Mouse (Mus musculus) skeletal muscle tissue, adult 2 months (tissue): ENCODE measurements at regions not wholly inside any gene's neighbourhood (a gene's known extent, or its start where the extent isn't known, plus 50 kb on each side); places are given as distances from the start of the nearest gene placed in this dataset.
A peak's percentile ranks its signal among the peaks of the same experiment; 100 is the strongest.
"Not testable (repeated sequence)": the region's sequence is repeated elsewhere in the genome, so short reads cannot be mapped to it uniquely, and the experiment has no call there.

ENCODE experiments used
- DNase-seq: peaks from one replicate; pipeline ENCODE4 v3.0.0-alpha.2; 2012; ENCODE audit warnings: low read depth, low spot score

DNA sequence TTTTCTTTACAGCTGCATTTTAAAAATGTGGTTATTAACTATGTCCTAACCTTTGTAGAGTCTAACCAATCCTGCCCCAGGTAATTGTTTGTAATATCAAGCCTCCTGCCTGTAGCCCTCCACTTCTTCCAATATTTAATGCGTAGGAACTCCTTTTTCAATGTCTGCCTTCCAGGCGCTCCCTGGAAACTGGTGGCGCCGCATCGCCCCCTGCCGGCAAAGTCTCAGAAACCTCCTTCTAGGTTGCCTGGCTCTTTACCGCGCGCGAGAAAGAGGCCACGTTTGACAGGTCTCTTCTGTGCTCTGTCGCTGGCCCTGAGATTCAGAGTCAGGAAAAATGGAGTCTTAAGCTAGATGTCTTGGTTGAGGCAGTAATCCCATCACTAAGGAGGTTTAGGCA is 542.8 kb downstream of the Zfp704 start:
- peak; percentile 22 for DNase-seq

DNA sequence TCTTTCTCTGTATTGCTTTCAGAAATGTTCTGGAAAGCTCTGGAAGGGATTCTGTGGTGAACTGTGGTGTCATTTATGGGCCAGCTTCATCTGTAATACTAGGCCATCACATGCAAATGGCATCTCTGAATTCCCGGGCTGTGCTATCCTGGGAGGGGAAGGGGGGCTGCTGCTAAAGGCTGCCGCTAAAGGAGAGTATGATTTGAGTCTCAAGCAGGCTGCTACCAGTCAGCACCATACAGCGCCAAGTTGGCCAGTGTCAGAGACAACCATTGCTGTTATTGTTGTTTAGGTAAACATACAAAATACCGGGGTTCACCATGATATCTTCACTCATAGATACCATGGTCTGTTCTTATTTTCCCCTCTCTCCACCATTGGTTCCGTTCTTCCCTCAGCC is 543.5 kb downstream of the Zfp704 start:
- no peak for DNase-seq

DNA sequence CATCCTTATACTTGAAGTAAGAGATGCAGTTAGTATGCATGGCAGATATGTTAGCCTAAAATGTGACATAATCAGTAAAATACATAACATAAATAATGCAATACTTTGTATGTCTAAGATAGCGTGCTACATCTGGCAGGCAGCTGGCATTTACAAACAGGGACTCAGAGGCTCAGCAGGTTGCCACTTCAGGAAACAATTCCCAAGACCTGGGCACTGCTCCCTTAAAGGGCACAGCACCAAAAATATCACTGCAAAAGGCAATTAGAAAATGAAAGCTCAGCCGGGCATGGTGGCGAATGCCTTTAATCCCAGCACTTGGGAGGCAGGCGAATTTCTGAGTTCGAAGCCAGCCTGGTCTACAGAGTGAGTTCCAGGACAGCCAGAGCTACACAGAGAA is 544.0 kb downstream of the Zfp704 start:
- no peak for DNase-seq

DNA sequence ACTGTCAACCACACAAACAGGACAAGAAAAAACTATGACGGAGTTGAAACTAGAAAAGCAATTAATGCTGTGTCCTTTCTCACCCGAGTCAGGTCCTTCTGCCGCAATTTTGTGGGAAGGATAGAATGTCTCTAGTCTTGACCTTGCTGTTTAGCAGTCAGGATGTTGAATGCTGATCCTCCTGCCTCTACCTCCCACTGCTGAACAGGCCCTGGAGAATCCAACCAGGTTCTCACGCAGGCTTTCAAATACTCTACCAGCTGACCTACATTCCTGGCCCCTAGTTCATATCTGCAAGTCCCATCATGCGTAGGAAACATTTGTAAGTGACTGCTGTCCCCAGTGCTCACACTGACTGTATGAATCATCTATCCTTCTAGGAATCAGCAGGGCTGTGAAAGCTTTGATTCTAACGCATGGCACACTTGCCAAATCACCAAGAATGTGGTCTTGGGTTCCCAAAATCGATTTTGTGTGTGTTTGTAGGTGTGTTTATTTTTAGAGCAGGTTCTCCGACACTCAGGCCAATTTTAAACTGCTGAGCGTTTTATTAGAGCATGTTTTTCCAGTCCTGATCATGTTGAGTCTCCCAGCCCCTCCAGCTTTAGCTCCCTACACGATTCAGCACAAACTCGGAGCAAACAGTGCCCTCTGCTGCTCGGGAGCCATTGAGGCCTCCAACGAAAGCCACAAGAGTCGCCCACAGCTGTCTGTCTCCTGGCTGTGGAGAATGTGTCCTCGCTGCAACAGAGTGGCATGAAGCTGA is 545.4 kb downstream of the Zfp704 start:
- DNase-seq: peak; percentile 10

DNA sequence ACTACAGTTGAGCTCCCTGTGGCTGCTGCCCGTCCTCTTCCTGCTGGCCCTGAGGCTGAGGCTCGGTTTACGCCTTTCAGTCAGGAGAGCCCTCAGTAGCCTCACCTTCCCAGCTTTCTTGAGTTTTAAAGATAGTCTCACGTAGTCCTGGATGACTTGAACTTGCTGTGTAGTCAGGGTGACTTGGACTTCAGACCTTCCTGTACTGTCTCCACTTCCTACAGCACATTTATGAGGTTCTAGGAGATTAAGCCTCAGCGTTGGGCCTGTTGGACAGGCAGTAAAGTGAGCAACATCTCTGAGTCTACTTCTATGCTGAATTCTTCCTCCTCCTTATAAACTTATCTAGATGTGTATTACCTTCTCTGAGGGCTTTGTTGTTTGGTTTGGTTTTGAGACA is 546.2 kb downstream of the Zfp704 start:
- DNase-seq: no peak

DNA sequence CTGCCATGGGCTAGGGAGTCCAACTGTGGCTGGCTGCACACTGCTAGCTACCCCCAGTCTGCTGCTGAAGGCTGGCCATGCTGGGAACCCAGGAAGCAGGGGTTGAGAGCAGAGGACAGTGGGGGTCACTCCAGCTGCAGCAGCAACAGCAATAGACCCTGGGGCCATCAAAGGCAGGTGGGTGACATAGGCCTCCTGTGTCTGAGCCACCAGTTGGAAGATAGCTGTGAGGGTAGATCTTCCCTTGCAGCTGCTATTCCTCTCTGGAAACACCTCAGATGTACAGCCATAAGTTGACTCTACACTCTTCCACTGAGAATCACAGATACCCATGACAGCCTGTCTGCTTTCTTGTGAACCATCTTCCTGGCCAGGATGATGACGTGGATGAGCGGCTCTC is 548.5 kb downstream of the Zfp704 start:
- DNase-seq: no peak

DNA sequence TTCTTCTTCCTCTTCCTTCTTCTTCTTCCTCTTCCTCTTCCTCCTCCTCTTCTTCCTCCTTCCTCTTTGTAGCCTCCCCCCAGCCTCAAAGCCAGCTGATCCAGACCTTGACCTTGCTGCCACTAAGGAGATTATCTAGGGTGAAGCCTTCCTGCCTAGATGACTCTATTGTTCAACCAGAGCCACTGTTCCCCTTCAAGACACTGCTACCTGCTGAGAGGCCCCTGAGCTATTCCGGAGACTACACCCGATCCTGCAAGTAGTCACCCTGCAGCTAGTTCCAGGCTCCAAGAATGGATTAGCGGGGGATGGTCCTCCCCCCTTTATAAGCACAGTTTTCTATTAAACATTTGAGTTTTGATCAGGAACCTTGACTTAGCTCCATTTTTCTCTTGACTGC is 552.2 kb downstream of the Zfp704 start:
- not testable (repeated sequence) for DNase-seq

DNA sequence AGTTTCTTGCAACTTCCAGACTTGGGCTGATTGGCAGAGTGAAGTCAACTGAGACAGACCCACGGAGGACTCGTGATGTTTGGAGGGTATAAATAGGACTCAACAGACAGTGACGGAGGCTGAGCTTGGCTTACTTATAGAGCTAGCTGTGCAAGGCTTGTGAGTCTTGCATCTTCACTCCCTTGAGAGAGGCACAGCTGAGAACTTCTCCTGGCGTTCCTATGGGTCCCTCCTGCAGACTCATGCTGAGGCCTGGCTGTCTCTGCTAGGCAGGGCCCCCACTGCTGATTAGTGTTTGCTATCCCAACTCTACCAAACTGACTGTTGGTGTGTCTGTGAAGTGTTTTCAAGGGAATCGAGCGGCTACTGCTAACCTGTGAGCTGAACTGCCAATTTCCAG is 553.0 kb downstream of the Zfp704 start:
- DNase-seq: no peak

DNA sequence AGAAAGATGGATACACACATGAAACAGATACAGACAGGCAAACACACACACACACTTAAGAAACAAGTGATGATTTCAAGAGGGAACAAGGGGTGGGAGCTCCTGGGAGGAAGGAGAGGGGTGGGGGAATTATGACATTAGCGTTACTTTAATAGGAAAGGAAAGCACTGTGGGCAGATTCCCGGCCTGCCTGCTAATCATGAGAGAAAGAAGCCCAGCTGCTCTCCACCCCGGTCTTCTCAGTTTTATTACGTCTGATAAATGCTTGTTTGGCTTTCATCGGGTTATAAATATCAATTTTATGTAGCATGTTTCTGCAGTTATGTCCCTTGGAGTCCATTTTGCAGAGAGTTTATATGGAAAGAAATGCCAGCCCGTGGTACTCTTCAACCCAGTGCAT is 554.1 kb downstream of the Zfp704 start:
- no peak for DNase-seq
